Mouse (Mus musculus) E14TG2a.4 (cell line): ENCODE measurements at regions not wholly inside any gene's neighbourhood (a gene's known extent, or its start where the extent isn't known, plus 50 kb on each side); places are given as distances from the start of the nearest gene placed in this dataset.

ENCODE experiments used
- CTCF ChIP-seq: conservative IDR thresholded peaks from 2 replicates; pipeline ENCODE4 v1.5.1; 2014; ENCODE audit warnings: low read length
- NANOG ChIP-seq: IDR thresholded peaks from 2 replicates; pipeline ENCODE4 v1.6.1; 2014; ENCODE audit warnings: borderline replicate concordance, low read length, mixed read lengths

GRCm38 (mm10) chr2:158985529-158986148 lies 191.0 kb downstream of the Dhx35 start:
- TF ChIP-seq CTCF (no peak), NANOG (no peak)
